Mouse (Mus musculus) ES-E14 (cell line): Measurements from ENCODE around the gene Tmem95. TPM values are rescaled to one million over a fixed set of nuclear protein-coding genes. Genes with fewer than 3 reads are reported as not detected.
A peak's percentile ranks its signal among the peaks of the same experiment; 100 is the strongest.

ENCODE experiments used
- DNase-seq: peaks from one replicate; pipeline ENCODE4 v3.0.0-alpha.2; 2013; ENCODE audit warnings: low read depth, low spot score
- H3K27ac ChIP-seq: 2 replicates; pipeline ENCODE4 v1.5.1; 2012; ENCODE audit warnings: low read depth, mild to moderate bottlenecking, low read length, moderate library complexity, mixed read lengths; ENCODE audit not compliant: poor library complexity, insufficient read depth, severe bottlenecking
- H3K36me3 ChIP-seq: 2 replicates; pipeline ENCODE4 v1.6.1; 2012; ENCODE audit warnings: mild to moderate bottlenecking, low read length, moderate library complexity, mixed read lengths; ENCODE audit not compliant: control insufficient read depth, poor library complexity, insufficient read depth, severe bottlenecking
- H3K4me1 ChIP-seq, 2 experiments: fragments of 150-350 bp in 1 of 2; sonication (generic) in 1 of 2; 2 replicates each; pipeline ENCODE4 v1.6.1; 2012; ENCODE audit warnings: low read length in 2 of 2, mild to moderate bottlenecking in 1 of 2, mixed read lengths in 1 of 2; ENCODE audit not compliant: control insufficient read depth in 2 of 2, insufficient read depth in 2 of 2, poor library complexity in 1 of 2
- H3K4me3 ChIP-seq, 2 experiments: fragments of 150-350 bp in 1 of 2; sonication (generic) in 1 of 2; 2 replicates each; pipeline ENCODE4 v1.5.1; 2012; ENCODE audit warnings: low read length in 2 of 2, low read depth in 1 of 2, mild to moderate bottlenecking in 1 of 2, mixed read lengths in 1 of 2; ENCODE audit not compliant: insufficient read depth in 1 of 2, poor library complexity in 1 of 2, severe bottlenecking in 1 of 2
- H3K9ac ChIP-seq: 2 replicates; pipeline ENCODE4 v1.6.1; 2012; ENCODE audit warnings: low read depth, mild to moderate bottlenecking, low read length, mixed read lengths; ENCODE audit not compliant: poor library complexity, insufficient read depth, severe bottlenecking
- H3K9me3 ChIP-seq: fragments of 150-350 bp; sonication (generic); 2 replicates; pipeline ENCODE4 v1.6.1; 2012; ENCODE audit warnings: low read depth, mild to moderate bottlenecking, low read length; ENCODE audit not compliant: control insufficient read depth, insufficient read depth
- CHD2 ChIP-seq: IDR thresholded peaks from 2 replicates; pipeline ENCODE4 v1.6.1; 2014; ENCODE audit warnings: mild to moderate bottlenecking, low read depth, low read length, inconsistent platforms
- HCFC1 ChIP-seq: IDR thresholded peaks from 2 replicates; pipeline ENCODE4 v1.6.1; 2012; ENCODE audit warnings: low read length, inconsistent platforms, borderline replicate concordance; ENCODE audit not compliant: insufficient read depth
- MAFK ChIP-seq: IDR thresholded peaks from 2 replicates; pipeline ENCODE4 v1.6.1; 2014; ENCODE audit warnings: mild to moderate bottlenecking, low read depth, low read length, inconsistent platforms; ENCODE audit not compliant: insufficient read depth
- ZC3H11A ChIP-seq: IDR thresholded peaks from 2 replicates; pipeline ENCODE4 v1.6.1; 2012; ENCODE audit warnings: low read depth, mild to moderate bottlenecking, inconsistent platforms, low read length, borderline replicate concordance
- ZNF384 ChIP-seq: IDR thresholded peaks from 2 replicates; pipeline ENCODE4 v1.6.1; 2012; ENCODE audit warnings: low read depth, low read length, inconsistent platforms
- in situ Hi-C, 2 experiments: fragments of 600-800 bp; cut with MboI; formaldehyde crosslinking; loops; one replicate each; pipeline ENCODE4 v1.15.1; 2025; ENCODE audit warnings: low sequenced_read_pairs in 2 of 2, inconsistent platforms in 1 of 2; ENCODE audit not compliant: unreplicated experiment in 2 of 2
- total RNA-seq: library from RNA; depleted of rRNA; stranded (reverse); fragments of 300-350 nt; gene quantifications from 2 replicates; pipeline ENCODE4 v1.2.3, GENCODE M21; 2012

Gene Tmem95
- total RNA-seq, 1 experiment: not detected

GRCm38 (mm10) chr11:69914917-69915430 lies 37.2 kb upstream of the Tmem95 start:
- Histone ChIP-seq H3K4me1 (peaks cover 0 to 17% of the 10 kb centered on the region in 2 experiments; a peak in 1 of 4 replicates), H3K27ac (no peak overlapping the region), H3K9me3 (no peaks in the 10 kb centered on the region), H3K4me3 (no peak overlapping the region), H3K36me3 (peaks cover 72% of the 10 kb centered on the region), H3K9ac (no peak overlapping the region)
- TF ChIP-seq ZNF384 (no peak), ZC3H11A (no peak), HCFC1 (no peak), MAFK (no peak), CHD2 (no peak)
- no peak for DNase-seq
- in situ Hi-C loops: no loop called here

GRCm38 (mm10) chr11:69914372-69914764 lies 36.5 kb upstream of the Tmem95 start:
- Histone ChIP-seq H3K9ac (peak overlapping the region; percentile 82), H3K9me3 (no peaks in the 10 kb centered on the region), H3K4me1 (peaks cover 0 to 15% of the 10 kb centered on the region in 2 experiments; a peak in 1 of 4 replicates), H3K36me3 (peaks cover 68% of the 10 kb centered on the region), H3K4me3 (peak overlapping the region; percentile 80 to 87), H3K27ac (peak overlapping the region; percentile 81; the same call in 1 of the 2 replicates)
- in situ Hi-C loops: no loop called here
- no peak for DNase-seq
- TF ChIP-seq ZNF384 (no peak), MAFK (no peak), HCFC1 (no peak), CHD2 (0 out of 2 replicates have a peak, but pooled peaks have one; percentile 12), ZC3H11A (no peak)

GRCm38 (mm10) chr11:69913554-69914371 lies 35.9 kb upstream of the Tmem95 start, which contains the start of gene Gps2:
TSS of gene Gps2 (plus strand) at chr11:69913888.
- DNase-seq: peak; percentile 92
- Histone ChIP-seq H3K9me3 (no peaks in the 10 kb centered on the region), H3K9ac (peak within 1 kb of the TSS; percentile 82), H3K27ac (peak within 1 kb of the TSS; percentile 81), H3K36me3 (peaks cover 67% of the 10 kb centered on the region), H3K4me3 (peak within 1 kb of the TSS; percentile 80 to 87), H3K4me1 (peaks cover 0 to 11% of the 10 kb centered on the region in 2 experiments; a peak in 1 of 4 replicates)
- TF ChIP-seq CHD2: peak; percentile 93
- TF ChIP-seq ZC3H11A: no peak
- TF ChIP-seq HCFC1: peak; percentile 81
- TF ChIP-seq ZNF384: no peak
- no peak for TF ChIP-seq MAFK
- in situ Hi-C loops: no loop called here

- DNase-seq: no peak
- H3K9ac ChIP-seq: peak overlapping the region; percentile 73
- peaks cover 0 to 10% of the 10 kb centered on the region in 2 experiments; a peak in 1 of 4 replicates for H3K4me1 ChIP-seq
- TF ChIP-seq HCFC1: no peak
- no peak for TF ChIP-seq CHD2
- TF ChIP-seq MAFK: no peak
- TF ChIP-seq ZC3H11A: no peak
- TF ChIP-seq ZNF384: no peak
- peak overlapping the region; percentile 80 to 87 for H3K4me3 ChIP-seq
- no peaks in the 10 kb centered on the region for H3K9me3 ChIP-seq
- in situ Hi-C loops: no loop called here
- H3K27ac ChIP-seq: peak overlapping the region; percentile 38; the same call in 1 of the 2 replicates
- peaks cover 66% of the 10 kb centered on the region for H3K36me3 ChIP-seq
Observed at GRCm38 (mm10) chr11:69912716-69913530, 35.1 kb upstream of the Tmem95 start.
